Mouse (Mus musculus) hindbrain, embryonic 11.5 days (tissue): Measurements from ENCODE around the gene Kalrn. TPM values are rescaled to one million over a fixed set of nuclear protein-coding genes. Genes with fewer than 3 reads are reported as not detected.

Experiments
- ATAC-seq: fragments of 200-750 bp; cut with Nextera tagmentation; 2 replicates; pipeline ENCODE4 v1.8.0; 2017; ENCODE audit warnings: mild to moderate bottlenecking, moderate TSS enrichment, moderate library complexity; ENCODE audit not compliant: low FRiP score
- DNase-seq: peaks from one replicate; pipeline ENCODE4 v3.0.0-alpha.2; 2015; ENCODE audit warnings: low spot score
- H3K27ac ChIP-seq: fragments of 300-500 bp; sonication (generic); 2 replicates; pipeline ENCODE4 v1.5.1; 2014; ENCODE audit warnings: mild to moderate bottlenecking, low read depth, low read length
- H3K27me3 ChIP-seq: fragments of 300-500 bp; sonication (generic); 2 replicates; pipeline ENCODE4 v1.6.1; 2014; ENCODE audit warnings: mild to moderate bottlenecking, low read length, moderate library complexity, mixed read lengths; ENCODE audit not compliant: control insufficient read depth, insufficient read depth
- H3K36me3 ChIP-seq: fragments of 300-500 bp; sonication (generic); 2 replicates; pipeline ENCODE4 v1.6.1; 2014; ENCODE audit warnings: mild to moderate bottlenecking, low read length, moderate library complexity, mixed read lengths; ENCODE audit not compliant: control insufficient read depth, insufficient read depth
- H3K4me1 ChIP-seq: fragments of 300-500 bp; sonication (generic); replicated peaks from 2 replicates; pipeline ENCODE4 v1.6.1; 2014; ENCODE audit warnings: low read length, mixed read lengths; ENCODE audit not compliant: control insufficient read depth, insufficient read depth
- H3K4me2 ChIP-seq: fragments of 300-500 bp; sonication (generic); replicated peaks from 2 replicates; pipeline ENCODE4 v1.6.1; 2014; ENCODE audit warnings: mild to moderate bottlenecking, low read depth, low read length
- H3K4me3 ChIP-seq: fragments of 300-500 bp; sonication (generic); 2 replicates; pipeline ENCODE4 v1.5.1; 2014; ENCODE audit warnings: low read depth, low read length
- H3K9ac ChIP-seq: fragments of 300-500 bp; sonication (generic); 2 replicates; pipeline ENCODE4 v1.6.1; 2014; ENCODE audit warnings: low read depth, low read length
- H3K9me3 ChIP-seq: fragments of 300-500 bp; sonication (generic); 2 replicates; pipeline ENCODE4 v1.6.1; 2016; ENCODE audit warnings: low read length; ENCODE audit not compliant: control insufficient read depth
- WGBS: fragments of 180-500 bp; shearing (Covaris S2); extraction: QIAGEN DNeasy Blood & Tissue Kit; methylation state at CpG from one replicate; pipeline ENCODE4 v1.1.7; 2014; 5-methylcytosine and 5-hydroxymethylcytosine counted together
- polyA plus RNA-seq: library from polyadenylated mRNA; unstranded; fragments of >200 nt; fragmentation: Nextera tagmentation; extraction: Ambion mirVana; gene quantifications from 2 replicates; pipeline ENCODE4 v1.2.1, GENCODE M21; 2014

The Kalrn gene
- polyA plus RNA-seq, 1 experiment from 2014 or later: 25.6 TPM

GRCm38 (mm10) chr16:34525866-34526265 is 47.5 kb downstream of the Kalrn start:
- Histone ChIP-seq H3K27ac (no peak overlapping the region), H3K36me3 (no peaks in the 10 kb centered on the region), H3K4me2 (no peak overlapping the region), H3K9me3 (no peaks in the 10 kb centered on the region), H3K9ac (no peak overlapping the region), H3K4me3 (no peak overlapping the region), H3K27me3 (no peaks in the 10 kb centered on the region), H3K4me1 (no peaks in the 10 kb centered on the region)
- WGBS: 77% methylated on average over 8 of the region's 8 CpGs
- DNase-seq: no peak
- no peak for ATAC-seq

- Histone ChIP-seq H3K27me3 (no peaks in the 10 kb centered on the region), H3K36me3 (no peaks in the 10 kb centered on the region), H3K4me1 (no peaks in the 10 kb centered on the region), H3K27ac (no peak overlapping the region), H3K4me2 (no peak overlapping the region), H3K9ac (no peak overlapping the region), H3K4me3 (no peak overlapping the region), H3K9me3 (no peaks in the 10 kb centered on the region)
- ATAC-seq (no peak), DNase-seq (no peak)
- WGBS: 70% methylated on average over 3 of the region's 3 CpGs
Observed at GRCm38 (mm10) chr16:34525205-34525604, 48.1 kb downstream of the Kalrn start.

GRCm38 (mm10) chr16:34521061-34521460 is 52.3 kb downstream of the Kalrn start:
- 28% methylated on average over 5 of the region's 5 CpGs for WGBS
- no peak for ATAC-seq
- H3K4me1 ChIP-seq: 0 out of 2 replicates have a peak, but pooled peaks cover 3% of the 10 kb centered on the region

GRCm38 (mm10) chr16:34516891-34517398 is 56.4 kb downstream of the Kalrn start:
- H3K4me2 ChIP-seq: no peak overlapping the region
- ATAC-seq (no peak), DNase-seq (no peak)
- no peaks in the 10 kb centered on the region for H3K36me3 ChIP-seq
- no peak overlapping the region for H3K4me3 ChIP-seq
- no peaks in the 10 kb centered on the region for H3K9me3 ChIP-seq
- 74% methylated on average over 12 of the region's 12 CpGs for WGBS
- H3K4me1 ChIP-seq: peaks cover 6% of the 10 kb centered on the region
- no peak overlapping the region for H3K27ac ChIP-seq
- H3K27me3 ChIP-seq: no peaks in the 10 kb centered on the region
- H3K9ac ChIP-seq: no peak overlapping the region

More at GRCm38 (mm10) chr16:34521061-34521460, 52.3 kb downstream of the Kalrn start:
- no peak overlapping the region for H3K9ac ChIP-seq
- H3K27me3 ChIP-seq: no peaks in the 10 kb centered on the region
- H3K27ac ChIP-seq: no peak overlapping the region
- H3K4me3 ChIP-seq: no peak overlapping the region
- no peaks in the 10 kb centered on the region for H3K9me3 ChIP-seq
- H3K36me3 ChIP-seq: no peaks in the 10 kb centered on the region
- no peak for DNase-seq
- no peak overlapping the region for H3K4me2 ChIP-seq

- H3K27me3 ChIP-seq: no peaks in the 10 kb centered on the region
- H3K36me3 ChIP-seq: no peaks in the 10 kb centered on the region
- DNase-seq: no peak
- WGBS: 85% methylated on average over 4 of the region's 4 CpGs
- H3K27ac ChIP-seq: no peak overlapping the region
- no peak overlapping the region for H3K4me2 ChIP-seq
- H3K9ac ChIP-seq: no peak overlapping the region
- H3K4me3 ChIP-seq: no peak overlapping the region
- ATAC-seq: no peak
- peaks cover 6% of the 10 kb centered on the region for H3K4me1 ChIP-seq
- no peaks in the 10 kb centered on the region for H3K9me3 ChIP-seq
Observed at GRCm38 (mm10) chr16:34515485-34515884, 57.8 kb downstream of the Kalrn start.

- no peaks in the 10 kb centered on the region for H3K9me3 ChIP-seq
- DNase-seq: no peak
- H3K4me3 ChIP-seq: no peak overlapping the region
- no peaks in the 10 kb centered on the region for H3K27me3 ChIP-seq
- no peaks in the 10 kb centered on the region for H3K36me3 ChIP-seq
- WGBS: 55% methylated on average over 13 of the region's 13 CpGs
- H3K4me1 ChIP-seq: peaks cover 6% of the 10 kb centered on the region
- ATAC-seq: no peak
- H3K27ac ChIP-seq: no peak overlapping the region
- H3K4me2 ChIP-seq: no peak overlapping the region
- no peak overlapping the region for H3K9ac ChIP-seq
Observed at GRCm38 (mm10) chr16:34513956-34514593, 59.3 kb downstream of the Kalrn start.

- no peak overlapping the region for H3K9ac ChIP-seq
- no peaks in the 10 kb centered on the region for H3K9me3 ChIP-seq
- 88% methylated on average over 4 of the region's 4 CpGs for WGBS
- no peak overlapping the region for H3K4me3 ChIP-seq
- DNase-seq (no peak), ATAC-seq (no peak)
- H3K27ac ChIP-seq: no peak overlapping the region
- H3K4me1 ChIP-seq: peaks cover 2% of the 10 kb centered on the region
- H3K4me2 ChIP-seq: no peak overlapping the region
- no peaks in the 10 kb centered on the region for H3K27me3 ChIP-seq
- H3K36me3 ChIP-seq: no peaks in the 10 kb centered on the region
Observed at GRCm38 (mm10) chr16:34512326-34512725, 61.0 kb downstream of the Kalrn start.

- Histone ChIP-seq H3K27ac (no peak overlapping the region), H3K36me3 (no peaks in the 10 kb centered on the region), H3K4me2 (no peak overlapping the region), H3K27me3 (no peaks in the 10 kb centered on the region), H3K9ac (no peak overlapping the region), H3K9me3 (no peaks in the 10 kb centered on the region), H3K4me1 (no peaks in the 10 kb centered on the region), H3K4me3 (no peak overlapping the region)
- WGBS: 93% methylated on average over 1 of the region's 1 CpGs
- DNase-seq (no peak), ATAC-seq (no peak)
Observed at GRCm38 (mm10) chr16:34508125-34508524, 65.2 kb downstream of the Kalrn start.

- Histone ChIP-seq H3K9ac (no peak overlapping the region), H3K27me3 (no peaks in the 10 kb centered on the region), H3K4me3 (no peak overlapping the region), H3K4me2 (no peak overlapping the region), H3K4me1 (no peaks in the 10 kb centered on the region), H3K27ac (no peak overlapping the region), H3K9me3 (no peaks in the 10 kb centered on the region), H3K36me3 (no peaks in the 10 kb centered on the region)
- 90% methylated on average over 2 of the region's 2 CpGs for WGBS
- DNase-seq (no peak), ATAC-seq (no peak)
Observed at GRCm38 (mm10) chr16:34506048-34506447, 67.3 kb downstream of the Kalrn start.
